25 mouse cellular contexts compared by ENCODE assay signal in genomic region chr16:24979391-24979790, GRCm38 (mm10).
"Had no signal": no experiment of that assay in that cellular context is flagged by ENCODE, and none has a peak within 500 bp of the region (broad histone marks: within the 10 kb centered on the region; RNA-seq: fewer than 3 reads in every experiment).

No protein-coding gene starts in this region.

- H3K4me2 ChIP-seq: heart, embryonic 12.5 days; hindbrain, embryonic 13.5 days; hindbrain, embryonic 15.5 days; limb, embryonic 12.5 days; liver, embryonic 11.5 days; liver, embryonic 13.5 days; liver, embryonic 15.5 days had no signal

- H3K4me1 ChIP-seq: heart, embryonic 12.5 days; hindbrain, embryonic 13.5 days; hindbrain, embryonic 15.5 days; limb, embryonic 12.5 days; liver, embryonic 13.5 days; liver, embryonic 15.5 days had no signal

- ATAC-seq: hindbrain, postnatal 0 days; intestine, embryonic 16.5 days had no signal

- H3K9me3 ChIP-seq: heart, embryonic 12.5 days; hindbrain, embryonic 13.5 days; hindbrain, embryonic 15.5 days; limb, embryonic 10.5 days; limb, embryonic 12.5 days; liver, embryonic 13.5 days; liver, embryonic 15.5 days had no signal

- H3K27me3 ChIP-seq: heart, embryonic 12.5 days; hindbrain, embryonic 13.5 days; hindbrain, embryonic 15.5 days; limb, embryonic 12.5 days; liver, embryonic 13.5 days; liver, embryonic 15.5 days had no signal

- H3K4me3 ChIP-seq: gastrocnemius, adult 2 months; heart, adult 2 months; heart, embryonic 12.5 days; hindbrain, embryonic 13.5 days; hindbrain, embryonic 15.5 days; layer of hippocampus, adult 2 months; left cerebral cortex, adult 2 months; limb, embryonic 10.5 days; limb, embryonic 12.5 days; liver, embryonic 13.5 days; liver, embryonic 15.5 days had no signal

- H3K9ac ChIP-seq: heart, embryonic 12.5 days; hindbrain, embryonic 13.5 days; hindbrain, embryonic 15.5 days; limb, embryonic 12.5 days; liver, embryonic 13.5 days; liver, embryonic 15.5 days had no signal

- H3K27ac ChIP-seq: gastrocnemius, adult 2 months; heart, adult 2 months; hindbrain, embryonic 13.5 days; hindbrain, embryonic 15.5 days; hindbrain, postnatal 0 days; layer of hippocampus, adult 2 months; left cerebral cortex, adult 2 months; limb, embryonic 10.5 days; limb, embryonic 12.5 days; liver, embryonic 13.5 days; liver, embryonic 15.5 days had no signal

- H3K36me3 ChIP-seq: hindbrain, embryonic 13.5 days; hindbrain, embryonic 15.5 days; liver, embryonic 13.5 days; liver, embryonic 15.5 days had no signal

- DNase-seq: gastrocnemius, adult 2 months; gastrocnemius, postnatal 10 days; gastrocnemius, postnatal 25 days; heart, adult 11 months; heart, adult 2 months; heart, postnatal 14 days; heart, postnatal 36 days; kidney, adult 11 months; kidney, adult 8-10 months; kidney, postnatal 10 days; kidney, postnatal 25 days; kidney, postnatal 4 days; liver; liver, embryonic 13.5 days had no signal
